Mouse (Mus musculus) lung, adult 2 months (tissue): ENCODE measurements around the gene Cckar. TPM values are rescaled to one million over a fixed set of nuclear protein-coding genes. Genes with fewer than 3 reads are reported as not detected.
"Not testable (repeated sequence)": the region's sequence is repeated elsewhere in the genome, so short reads cannot be mapped to it uniquely, and the experiment has no call there.

Experiments used
- DNase-seq: peaks from one replicate; pipeline ENCODE4 v3.0.0; 2022
- H3K4me1 ChIP-seq: fragments of 200-500 bp; 2 replicates; pipeline ENCODE4 v1.6.1; 2011; ENCODE audit warnings: low read length; ENCODE audit not compliant: control insufficient read depth, insufficient read depth
- H3K4me3 ChIP-seq: fragments of 200-500 bp; replicated peaks from 2 replicates; pipeline ENCODE3; 2011; ENCODE audit warnings: low read depth, mild to moderate bottlenecking, control low read depth, low read length; ENCODE audit errors: extremely low read depth
- CTCF ChIP-seq: fragments of 200-500 bp; IDR thresholded peaks from 2 replicates; pipeline ENCODE4 v1.5.1; 2011; ENCODE audit warnings: mild to moderate bottlenecking, low read length, control low read depth; ENCODE audit not compliant: insufficient read depth
- POLR2A ChIP-seq: fragments of 200-500 bp; IDR thresholded peaks from 2 replicates; pipeline ENCODE4 v1.6.1; 2011; ENCODE audit warnings: low read depth, mild to moderate bottlenecking, control low read depth, low read length, borderline replicate concordance; ENCODE audit errors: extremely low read depth
- WGBS: fragments of 180-500 bp; shearing (Covaris S2); methylation state at CpG from one replicate; pipeline ENCODE4 v1.1.7; 2018; 5-methylcytosine and 5-hydroxymethylcytosine counted together
- polyA plus RNA-seq: library from polyadenylated mRNA; depleted of rRNA; stranded (reverse); fragments of >200 nt; gene quantifications from 2 replicates; pipeline ENCODE4 v1.2.3, GENCODE M21; 2012

Gene Cckar
- polyA plus RNA-seq, 1 experiment: 64.9 TPM

DNA sequence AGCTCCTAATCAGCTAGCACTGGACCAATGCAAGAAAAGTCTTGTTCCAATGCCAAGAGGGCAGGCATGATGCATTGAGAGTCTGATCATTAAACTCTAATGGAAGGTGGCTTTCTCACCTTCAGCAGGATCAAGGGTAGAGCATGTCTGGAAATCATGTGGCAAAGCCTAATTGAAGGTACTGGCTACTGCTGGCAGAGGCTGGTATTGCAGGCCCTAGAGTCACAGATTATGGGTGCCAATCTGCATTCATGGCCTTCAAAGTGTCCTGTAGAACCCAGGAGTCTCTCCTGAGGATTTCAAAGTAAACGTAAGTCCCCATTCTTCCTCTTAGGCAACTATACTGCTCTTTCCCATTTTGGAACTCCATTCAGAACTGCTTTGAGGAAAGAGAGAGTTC, 14.8 kb downstream of the Cckar start:
- no peaks in the 10 kb centered on the region for H3K4me1 ChIP-seq
- 98% methylated on average over 1 of the region's 1 CpGs for WGBS
- TF ChIP-seq CTCF: no peak
- no peak for TF ChIP-seq POLR2A
- H3K4me3 ChIP-seq: no peak overlapping the region
- DNase-seq: no peak

DNA sequence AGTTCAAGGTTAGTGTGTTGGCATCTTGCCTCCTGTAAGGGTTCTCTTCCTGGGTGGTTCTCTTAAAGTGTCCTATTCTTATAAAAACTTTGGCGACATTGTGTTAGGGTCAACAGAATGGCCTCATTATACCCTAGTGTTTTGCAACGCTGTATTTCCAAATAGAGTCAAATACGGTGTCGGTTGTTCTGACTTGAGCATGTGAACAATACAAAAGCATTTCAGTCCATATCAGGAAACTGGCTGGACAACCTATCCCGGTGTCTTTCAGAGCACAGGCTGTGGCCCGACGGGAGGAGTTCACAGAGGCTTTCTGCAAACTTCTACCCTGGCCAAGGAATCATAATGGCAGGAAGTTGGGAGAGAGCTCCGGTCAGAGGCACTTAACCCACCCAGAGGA, 15.4 kb downstream of the Cckar start:
- 35% methylated on average over 8 of the region's 8 CpGs for WGBS
- TF ChIP-seq POLR2A (no peak), CTCF (no peak)

DNA sequence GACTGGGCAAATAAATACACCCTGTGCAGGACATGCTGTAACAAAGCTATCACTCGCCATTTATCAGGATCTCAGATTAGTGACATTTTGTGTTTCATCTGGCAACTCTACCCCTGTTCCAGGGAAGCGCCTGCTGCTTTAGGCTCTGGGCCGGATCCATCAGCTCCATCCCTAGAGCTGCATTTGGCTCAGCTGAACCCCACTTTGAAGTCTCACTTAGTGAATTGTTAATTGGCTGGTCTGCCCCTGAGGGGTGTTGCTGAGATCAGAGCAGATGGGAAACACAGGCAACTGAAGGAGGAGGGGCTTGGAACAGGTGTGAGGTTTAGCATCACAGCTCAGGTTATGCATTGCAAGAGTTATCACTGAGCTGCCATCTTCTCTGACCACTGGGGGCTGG, 15.9 kb downstream of the Cckar start:
- Histone ChIP-seq H3K4me3 (no peak overlapping the region), H3K4me1 (no peaks in the 10 kb centered on the region)
- 74% methylated on average over 3 of the region's 3 CpGs for WGBS
- no peak for DNase-seq
- TF ChIP-seq CTCF: no peak
- TF ChIP-seq POLR2A: no peak

More for the DNA sequence above, 15.4 kb downstream of the Cckar start:
- Histone ChIP-seq H3K4me1 (no peaks in the 10 kb centered on the region), H3K4me3 (no peak overlapping the region)
- no peak for DNase-seq

DNA sequence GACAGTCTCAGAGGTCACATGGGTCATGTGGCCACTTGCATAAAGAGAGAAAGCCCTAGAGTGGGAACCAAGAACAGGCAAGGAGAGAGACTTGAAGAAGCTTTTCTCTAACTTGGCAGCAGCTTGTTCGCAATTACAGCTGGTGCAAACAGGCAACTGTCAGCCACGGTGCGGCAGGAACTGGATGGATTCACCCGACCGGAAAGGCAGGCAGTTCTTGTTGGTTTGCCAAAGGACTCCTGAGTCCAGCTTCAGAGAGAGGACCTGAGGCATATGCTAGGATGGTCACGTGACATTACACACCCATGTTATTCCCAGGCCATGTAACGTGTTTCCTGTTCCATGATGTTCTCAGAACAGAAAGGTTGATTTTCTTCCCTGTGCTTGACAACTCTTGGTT, 19.2 kb downstream of the Cckar start:
- TF ChIP-seq CTCF (no peak), POLR2A (no peak)
- WGBS: 63% methylated on average over 7 of the region's 7 CpGs
- DNase-seq: no peak

DNA sequence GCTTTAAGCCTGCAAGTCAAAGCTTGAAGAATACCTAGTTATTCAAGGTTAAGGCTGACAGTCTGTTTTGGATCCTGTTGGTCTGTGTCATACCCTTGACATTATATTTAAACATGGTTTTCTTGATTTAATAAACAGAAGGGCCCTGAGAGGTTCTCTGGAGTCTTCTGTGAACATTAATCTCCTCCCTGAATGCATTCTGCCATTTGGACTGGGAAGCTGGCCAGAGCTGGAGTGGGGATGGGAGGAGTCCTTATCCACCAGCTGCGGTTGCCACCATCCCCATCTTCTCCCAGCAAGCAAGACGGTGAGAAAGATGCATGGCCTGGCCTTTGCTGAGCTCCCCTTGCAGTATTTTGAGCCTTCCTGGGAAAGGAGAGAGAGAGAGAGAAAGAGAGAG, 21.1 kb downstream of the Cckar start:
- TF ChIP-seq POLR2A (no peak), CTCF (no peak)
- no peak for DNase-seq
- Histone ChIP-seq H3K4me3 (no peak overlapping the region), H3K4me1 (no peaks in the 10 kb centered on the region)
- WGBS: 44% methylated on average over 2 of the region's 2 CpGs

More for the DNA sequence above, 19.2 kb downstream of the Cckar start:
- no peak overlapping the region for H3K4me3 ChIP-seq
- no peaks in the 10 kb centered on the region for H3K4me1 ChIP-seq

DNA sequence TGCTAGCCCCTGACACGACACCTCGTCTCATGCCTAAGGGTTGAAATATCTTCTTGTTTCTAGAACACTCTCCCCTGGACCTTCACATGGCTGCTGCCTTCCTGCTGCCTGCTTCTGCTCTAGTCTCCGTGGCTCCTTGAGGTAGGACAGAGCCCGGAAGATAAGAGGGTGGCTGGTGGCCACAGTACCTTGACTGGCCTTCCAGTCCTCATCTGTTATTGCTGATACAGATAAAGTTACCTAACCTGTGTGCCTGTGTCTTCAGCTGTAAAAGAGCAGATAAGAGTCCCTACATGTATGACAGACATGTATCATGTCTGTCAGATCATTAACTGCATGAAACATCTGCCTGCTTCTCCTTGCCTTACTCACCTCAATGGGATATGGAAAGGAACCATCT, 21.9 kb downstream of the Cckar start:
- 61% methylated on average over 4 of the region's 4 CpGs for WGBS
- no peak for DNase-seq
- TF ChIP-seq CTCF: no peak
- no peak for TF ChIP-seq POLR2A
- no peaks in the 10 kb centered on the region for H3K4me1 ChIP-seq
- no peak overlapping the region for H3K4me3 ChIP-seq

DNA sequence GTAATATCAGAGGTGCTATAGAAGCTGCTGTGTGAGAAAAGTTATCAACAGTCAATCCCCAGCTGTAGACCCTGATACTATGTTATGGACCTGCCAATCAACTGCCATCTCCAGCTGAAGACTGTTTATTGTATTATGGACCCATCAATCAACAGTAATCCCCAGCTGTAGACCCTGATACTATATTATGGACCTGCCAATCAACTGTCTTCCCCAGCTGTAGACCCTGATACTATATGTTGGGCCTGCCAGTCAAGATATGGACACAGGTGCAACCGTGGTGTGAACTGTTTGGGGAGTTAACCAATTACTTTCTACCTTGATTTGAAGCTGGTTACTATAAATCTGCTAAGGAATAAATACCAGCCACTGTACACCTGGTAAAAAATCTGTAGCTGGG, 23.1 kb downstream of the Cckar start:
- 69% methylated on average over 1 of the region's 1 CpGs for WGBS
- no peak for DNase-seq
- TF ChIP-seq POLR2A: no peak
- no peak for TF ChIP-seq CTCF
- no peak overlapping the region for H3K4me3 ChIP-seq
- no peaks in the 10 kb centered on the region for H3K4me1 ChIP-seq

DNA sequence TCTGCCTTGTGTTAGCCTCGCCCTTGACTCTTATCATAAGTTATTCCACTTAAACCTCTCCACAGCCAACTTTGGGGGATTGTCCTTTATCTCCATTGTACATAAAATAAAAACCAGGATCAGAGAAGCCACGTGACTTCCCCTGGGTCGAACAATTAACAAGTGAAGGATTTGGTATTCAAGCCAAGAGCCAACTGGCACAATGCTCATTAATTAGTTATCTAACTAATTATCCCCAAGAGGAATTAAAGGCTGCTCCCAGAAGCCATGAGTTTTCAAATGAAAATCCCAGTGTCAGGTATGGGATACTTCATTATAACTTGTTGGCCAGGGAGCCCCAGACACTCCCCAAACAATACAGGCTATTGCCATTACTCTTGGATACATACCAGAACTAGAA, 23.6 kb downstream of the Cckar start:
- TF ChIP-seq CTCF: no peak
- no peak for TF ChIP-seq POLR2A
- no peak for DNase-seq
- 60% methylated on average over 3 of the region's 3 CpGs for WGBS
- Histone ChIP-seq H3K4me1 (no peaks in the 10 kb centered on the region), H3K4me3 (no peak overlapping the region)

DNA sequence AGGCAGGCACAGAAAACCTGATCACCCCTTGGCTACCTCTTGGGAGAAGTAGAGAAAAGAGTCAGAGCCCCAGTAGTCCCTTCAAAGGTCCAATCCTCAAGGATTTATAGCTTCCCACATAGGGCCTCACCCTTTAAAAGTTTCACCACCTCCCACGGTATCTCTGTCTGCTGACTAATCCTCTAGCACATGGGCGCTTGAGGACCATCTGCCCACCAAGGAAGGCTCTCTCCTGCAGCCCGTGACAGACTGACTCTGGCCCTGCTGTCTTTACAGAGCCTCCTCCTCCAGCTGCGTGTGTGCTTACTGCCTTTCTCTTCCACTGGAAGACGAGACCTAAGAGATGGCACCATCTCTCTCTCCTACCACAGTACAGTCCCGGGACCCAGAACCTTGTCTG, 27.9 kb downstream of the Cckar start:
- DNase-seq: no peak
- TF ChIP-seq POLR2A (no peak), CTCF (no peak)
- no peak overlapping the region for H3K4me3 ChIP-seq
- H3K4me1 ChIP-seq: no peaks in the 10 kb centered on the region
- 69% methylated on average over 6 of the region's 6 CpGs for WGBS

DNA sequence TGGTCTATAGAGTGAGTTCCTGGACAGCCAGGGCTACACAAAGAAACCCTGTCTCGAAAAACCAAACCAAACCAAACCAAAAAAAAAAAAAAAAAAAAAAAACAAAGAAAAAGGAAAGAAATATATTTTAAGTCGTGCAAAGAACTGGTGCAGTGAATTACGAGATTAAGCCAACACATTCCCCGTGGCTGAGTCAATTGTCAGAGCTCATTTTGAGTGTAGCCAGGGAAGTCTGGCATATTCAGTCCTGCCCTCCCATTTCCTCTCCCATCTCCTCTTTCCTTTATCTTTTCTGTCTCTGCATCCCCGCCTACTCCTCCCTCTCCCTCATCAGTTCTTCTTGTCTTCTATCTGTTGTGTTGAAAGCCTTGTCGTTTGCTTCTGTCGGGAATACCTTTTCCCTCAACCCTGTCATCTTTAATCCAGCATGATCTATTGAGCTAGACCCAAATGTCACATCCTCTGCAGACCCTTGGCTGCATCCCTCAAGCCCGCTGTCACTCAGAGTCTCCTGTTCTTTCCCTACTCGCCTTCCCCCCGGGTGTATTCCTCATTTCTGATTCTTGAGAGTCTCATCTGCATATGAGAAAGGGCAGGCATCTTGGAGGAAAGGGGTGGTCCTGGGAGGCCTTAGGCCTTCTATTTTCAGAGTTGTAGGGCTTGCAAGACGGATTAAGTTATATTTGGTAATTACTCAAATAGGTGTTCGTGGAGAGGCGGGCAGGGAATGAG, 29.3 kb downstream of the Cckar start:
- Histone ChIP-seq H3K4me3 (no peak overlapping the region), H3K4me1 (no peaks in the 10 kb centered on the region)
- TF ChIP-seq POLR2A (no peak), CTCF (no peak)
- DNase-seq: no peak
- 46% methylated on average over 13 of the region's 13 CpGs for whole genome bisulfite sequencing

DNA sequence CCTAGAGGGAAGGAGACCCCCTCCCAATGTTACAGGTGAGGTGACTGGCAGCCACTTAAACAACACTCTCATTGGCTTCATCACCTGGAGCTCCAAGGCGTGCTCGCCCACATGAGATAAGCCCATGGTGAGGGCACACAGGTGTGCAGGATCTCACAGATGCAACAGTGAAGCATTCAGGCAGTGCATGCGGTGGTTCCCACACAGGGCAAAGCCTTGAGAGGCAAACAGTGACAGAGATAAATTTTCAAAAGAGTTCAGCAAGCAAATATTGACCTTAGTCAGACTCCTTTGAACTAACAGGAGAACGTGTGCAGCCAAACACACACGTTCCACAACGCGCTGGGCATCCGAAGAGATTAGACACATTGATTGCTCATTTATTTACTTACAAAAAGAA, 30.8 kb downstream of the Cckar start:
- WGBS: 57% methylated on average over 8 of the region's 8 CpGs
- TF ChIP-seq CTCF (no peak), POLR2A (no peak)
- Histone ChIP-seq H3K4me3 (no peak overlapping the region), H3K4me1 (no peaks in the 10 kb centered on the region)
- no peak for DNase-seq

DNA sequence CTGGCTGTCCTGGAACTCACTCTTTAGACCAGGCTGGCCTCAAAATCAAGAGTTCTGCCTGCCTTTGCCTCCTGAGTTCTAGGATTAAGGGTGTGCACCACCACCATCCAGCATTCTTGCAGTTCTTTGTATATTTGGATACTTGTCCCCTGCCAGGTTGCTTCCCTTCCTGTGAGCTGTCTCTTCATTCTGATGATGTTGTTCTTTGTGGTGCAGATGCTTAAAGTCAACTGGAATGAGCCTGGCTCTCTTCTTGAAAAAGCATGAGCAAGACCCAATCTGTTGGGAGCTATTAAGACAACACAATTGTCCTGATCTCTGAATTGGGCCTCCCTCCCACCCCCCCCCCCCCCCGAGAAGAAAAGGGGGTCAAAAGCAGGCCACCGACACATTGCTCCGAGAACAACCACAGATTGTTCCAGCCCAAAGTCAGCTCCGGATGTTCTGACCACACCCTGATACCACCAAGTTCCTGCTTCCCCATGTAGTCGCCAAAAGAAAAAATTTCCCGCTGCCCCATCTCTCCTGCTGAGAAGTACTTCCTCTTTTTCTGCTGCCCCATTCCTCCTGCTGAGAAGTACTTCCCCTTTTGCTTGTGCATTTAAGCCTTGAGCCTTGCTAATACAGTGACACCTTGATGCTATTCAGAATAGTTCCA, 33.9 kb downstream of the Cckar start:
- DNase-seq, H3K4me3 ChIP-seq: not testable (repeated sequence)
- WGBS: 83% methylated on average over 6 of the region's 6 CpGs

More for the DNA sequence above, 33.9 kb downstream of the Cckar start:
- H3K4me1 ChIP-seq: not testable (repeated sequence)
